Mouse (Mus musculus) telencephalon, adult 2 months (tissue): ENCODE measurements around the gene Prom1.

Experiments used
- DNase-seq: peaks from one replicate; pipeline ENCODE4 v3.0.0-alpha.2; 2011; ENCODE audit warnings: low read depth, low spot score

Prom1 gene

DNA sequence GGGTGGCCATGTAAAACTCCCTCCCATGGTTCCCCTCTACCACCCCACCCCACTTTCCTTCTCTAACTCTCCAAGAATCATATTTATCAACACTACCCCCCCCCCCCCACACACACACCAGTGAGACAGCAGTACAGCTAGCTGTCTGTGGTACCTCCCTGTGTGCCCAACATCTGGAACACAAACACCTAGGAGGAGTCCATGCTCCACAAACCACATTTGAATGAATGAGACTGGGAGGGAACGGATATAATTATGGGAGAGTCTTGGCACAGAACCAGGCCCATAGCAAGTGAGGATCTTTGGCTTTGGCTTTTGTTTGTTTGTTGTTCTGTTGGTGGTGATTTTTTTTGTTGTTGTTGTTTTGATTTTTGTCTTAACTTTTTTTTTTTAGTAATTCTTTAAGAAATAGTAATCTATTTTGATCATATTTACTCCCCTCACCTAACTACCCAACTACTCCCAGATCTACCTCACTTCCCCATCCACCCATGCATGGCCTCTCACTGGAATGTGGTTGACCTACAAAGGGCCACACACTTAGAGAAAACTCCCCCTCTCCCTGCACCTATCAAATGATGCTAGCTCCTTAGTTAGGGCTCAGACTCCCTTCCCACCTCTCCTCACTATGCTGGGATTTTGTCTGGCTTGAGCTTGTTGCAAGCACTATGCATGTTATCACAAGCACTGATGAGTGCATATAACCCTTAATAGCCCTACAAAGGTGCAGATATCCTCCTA is 124.8 kb downstream of the Prom1 start:
- DNase-seq, result no peak

DNA sequence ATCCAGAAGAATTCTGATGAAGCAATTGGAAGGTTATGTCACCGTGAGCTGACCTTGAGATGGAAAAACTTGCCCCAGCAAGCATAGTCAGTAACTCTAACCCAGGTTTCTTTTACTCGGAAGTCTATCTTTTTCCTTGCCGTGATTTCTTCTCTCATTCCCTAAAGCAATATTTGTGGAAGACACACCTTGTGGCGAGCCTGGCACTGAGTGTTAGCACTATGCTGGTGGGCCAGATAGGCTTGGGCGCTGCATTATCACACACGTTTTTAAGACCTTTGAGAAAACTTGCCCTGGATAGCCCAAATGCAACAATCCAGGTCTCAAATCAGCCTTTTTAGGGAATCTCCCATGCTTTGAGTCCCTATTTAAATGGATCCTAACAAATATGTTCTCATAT is 127.7 kb downstream of the Prom1 start:
- DNase-seq, result no peak

DNA sequence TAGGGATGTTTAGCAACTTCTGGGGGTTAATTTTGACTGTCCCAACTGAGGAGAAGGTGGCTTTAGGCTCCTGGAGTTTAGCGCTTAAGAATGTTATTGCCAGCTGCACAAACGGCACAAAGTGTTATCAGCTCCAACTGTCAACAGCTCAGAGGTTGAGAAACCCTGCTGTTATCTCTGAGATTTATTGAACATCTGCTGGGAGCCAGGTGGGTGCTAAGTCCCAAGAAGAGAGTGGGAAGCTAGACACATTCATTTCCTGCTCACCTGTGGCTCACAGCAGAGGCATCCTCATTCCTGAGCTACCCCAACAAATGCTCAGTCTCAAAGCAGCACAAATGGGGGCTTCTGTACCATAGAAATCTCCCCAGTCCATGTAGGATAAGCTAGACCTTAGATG is 130.7 kb downstream of the Prom1 start:
- DNase-seq, result no peak

DNA sequence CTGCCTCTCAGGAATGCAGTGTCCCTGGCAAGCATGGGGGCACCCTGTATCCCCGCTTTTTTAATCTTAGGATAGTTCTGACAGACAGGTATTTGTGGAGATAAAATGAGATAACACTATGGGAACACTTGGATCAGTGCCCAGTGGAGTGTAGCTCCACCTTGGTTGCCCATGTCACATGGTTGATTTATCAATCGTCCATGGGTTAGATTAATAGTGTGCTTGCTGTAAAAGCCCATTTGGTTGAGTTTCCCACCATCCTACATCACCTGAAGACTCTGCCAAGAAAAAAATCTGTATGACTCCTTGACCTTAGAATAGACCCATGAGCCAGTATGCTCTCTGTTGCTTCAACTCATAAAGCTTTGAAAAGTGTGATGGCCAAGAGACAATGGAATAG is 131.3 kb downstream of the Prom1 start:
- DNase-seq, result no peak

DNA sequence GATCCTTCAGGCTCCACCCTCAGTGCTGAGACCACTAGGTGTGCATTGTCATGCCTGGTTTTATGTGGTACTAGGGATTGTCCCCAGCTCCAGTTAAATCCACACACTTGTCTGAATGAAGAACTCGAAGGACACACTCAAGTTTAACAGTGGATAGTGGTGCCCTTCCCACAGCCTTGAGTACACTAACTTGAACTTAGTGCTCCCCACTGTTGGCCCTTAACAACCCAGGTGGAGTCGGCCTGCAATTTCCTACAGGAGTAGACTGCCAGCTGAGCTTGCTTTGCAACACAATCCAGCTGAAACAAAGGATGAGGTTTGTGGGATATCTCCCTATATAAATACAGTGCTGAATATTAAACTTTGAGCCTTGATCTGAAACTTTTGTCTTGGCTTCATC is 133.2 kb downstream of the Prom1 start:
- no peak for DNase-seq

- DNase-seq, result no peak
Observed at GRCm38 (mm10) chr5:43961056-43961455, 140.8 kb downstream of the Prom1 start.

DNA sequence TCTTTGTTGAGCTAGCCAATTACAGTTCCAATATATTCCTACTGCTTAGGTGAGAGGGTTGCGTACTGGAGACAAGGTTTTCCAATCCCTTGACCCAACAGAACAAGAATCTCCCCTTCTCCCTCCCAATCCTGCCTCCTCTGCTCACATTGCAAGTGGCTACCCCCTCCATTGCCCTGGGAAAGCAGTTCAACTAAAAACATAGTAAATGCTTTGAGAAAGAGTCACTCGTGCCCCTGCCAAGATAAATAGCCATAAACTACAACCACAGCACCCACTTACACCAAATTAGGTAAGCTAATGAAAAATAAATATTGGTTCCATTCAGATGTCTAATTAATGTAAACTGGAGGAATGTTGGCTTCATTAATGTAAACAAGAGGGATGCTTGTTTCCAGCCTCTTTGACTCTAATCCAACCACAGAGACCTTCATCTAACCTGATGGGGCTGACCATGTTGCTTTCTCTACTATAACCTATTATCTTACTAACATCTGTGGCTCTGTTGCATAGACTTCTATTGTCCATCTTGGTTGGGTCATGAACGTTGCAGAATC is 141.9 kb downstream of the Prom1 start:
- DNase-seq, result no peak

- no peak for DNase-seq
Observed at GRCm38 (mm10) chr5:43953241-43953640, 148.6 kb downstream of the Prom1 start.

- no peak for DNase-seq
Observed at GRCm38 (mm10) chr5:43948748-43949275, 153.0 kb downstream of the Prom1 start.

- DNase-seq, result no peak
Observed at GRCm38 (mm10) chr5:43948111-43948743, 153.6 kb downstream of the Prom1 start.

- DNase-seq, result no peak
Observed at GRCm38 (mm10) chr5:43947330-43947977, 154.4 kb downstream of the Prom1 start.
